Mouse (Mus musculus): ENCODE results near the gene Chchd6.
A peak's percentile ranks its signal among the peaks of the same experiment; 100 is the strongest.

Chchd6 gene

GRCm38 (mm10) chr6:89359192-89359591 lies 236.3 kb downstream of the Chchd6 start:
- no peak for DNase-seq (ENCODE audit: low spot score)

GRCm38 (mm10) chr6:89355661-89356060 lies 239.8 kb downstream of the Chchd6 start:
- no peak for DNase-seq (ENCODE audit: low spot score)

DNA sequence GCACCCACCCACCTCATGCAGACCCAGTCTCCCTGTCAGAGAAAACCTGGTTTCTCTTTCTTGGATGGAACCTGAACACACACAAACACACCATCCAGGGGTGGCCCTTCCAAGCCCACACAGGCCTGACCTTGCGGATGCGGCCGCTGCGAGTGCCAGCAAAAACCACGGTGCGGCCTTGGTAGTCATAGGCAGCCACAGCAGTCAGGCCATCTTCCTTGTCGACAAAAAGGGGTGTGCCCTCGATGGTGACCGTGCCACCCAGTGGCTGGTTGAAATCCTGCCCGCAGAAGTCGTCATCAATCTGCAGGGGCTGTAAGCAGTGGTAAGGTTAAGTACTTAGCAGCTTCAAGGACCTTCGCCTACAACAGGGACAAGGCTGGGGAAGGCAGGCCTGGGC lies 240.7 kb downstream of the Chchd6 start:
- no peak for DNase-seq (ENCODE audit: low spot score)

GRCm38 (mm10) chr6:89354076-89354475 lies 241.4 kb downstream of the Chchd6 start:
- DNase-seq (ENCODE audit: low spot score): no peak

DNA sequence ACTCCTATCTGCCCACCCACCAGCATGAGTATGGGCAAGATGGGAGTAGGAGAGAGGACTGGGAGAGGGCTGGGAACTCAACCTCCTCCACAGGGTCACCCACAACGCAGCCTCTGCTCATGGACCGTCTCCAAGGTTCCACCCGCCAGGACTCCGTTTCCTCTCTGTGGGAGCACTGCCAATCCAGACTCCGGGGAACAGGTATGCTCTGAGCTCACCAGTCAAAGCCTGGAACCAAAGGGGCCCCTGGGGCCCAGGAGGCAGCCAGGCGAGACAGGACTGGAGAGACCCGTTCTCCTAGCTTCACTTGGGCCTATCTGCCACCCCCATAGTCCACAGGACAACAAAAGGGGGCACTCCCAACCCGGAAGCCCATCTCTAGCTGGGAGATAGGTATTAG lies 242.4 kb downstream of the Chchd6 start:
- peak; percentile 59 for DNase-seq (ENCODE audit: low spot score)

DNA sequence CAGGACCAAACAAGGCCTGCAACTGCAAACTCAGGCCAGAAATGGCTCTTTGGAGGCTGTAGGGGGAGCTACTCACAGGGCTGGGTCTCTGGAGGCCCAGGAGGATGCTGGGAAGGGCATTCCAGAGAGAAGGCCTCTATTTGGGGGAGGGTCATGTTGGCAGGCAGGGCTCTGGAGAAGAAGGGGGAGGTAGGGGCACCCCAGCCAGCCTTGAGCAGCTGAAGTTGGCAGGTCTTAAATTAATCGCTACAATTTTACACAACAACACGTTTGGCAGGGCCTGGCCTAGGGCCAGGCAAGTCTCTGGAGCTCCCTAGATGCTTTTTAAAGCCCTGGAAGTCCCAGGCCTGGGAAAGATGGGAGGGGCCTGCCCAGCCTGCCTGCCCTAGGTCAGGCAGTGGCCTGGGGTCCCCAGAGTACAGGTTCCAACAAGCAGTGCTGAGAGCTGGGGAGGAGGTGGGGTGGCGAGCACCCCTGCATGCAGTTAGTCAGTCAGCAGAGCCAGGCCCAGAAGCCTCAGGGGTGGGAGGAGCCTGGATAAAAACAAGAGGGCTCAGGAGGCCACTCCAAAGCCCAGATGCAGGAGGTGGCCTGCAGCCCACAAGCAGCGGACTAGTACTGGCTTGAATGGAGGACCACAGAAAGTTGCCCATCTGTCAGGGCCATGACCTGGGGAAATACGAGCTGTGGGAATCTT lies 243.9 kb downstream of the Chchd6 start:
- peak; percentile 45 for DNase-seq (ENCODE audit: low spot score)

GRCm38 (mm10) chr6:89350520-89350919 lies 244.9 kb downstream of the Chchd6 start:
- no peak for DNase-seq (ENCODE audit: low spot score)

GRCm38 (mm10) chr6:89350037-89350515 lies 245.4 kb downstream of the Chchd6 start:
- no peak for DNase-seq (ENCODE audit: low spot score)

- no peak for DNase-seq (ENCODE audit: low spot score)
Observed at GRCm38 (mm10) chr6:89348363-89348762, 247.1 kb downstream of the Chchd6 start.

- DNase-seq (ENCODE audit: low spot score): no peak
Observed at GRCm38 (mm10) chr6:89347792-89348191, 247.7 kb downstream of the Chchd6 start.

- no peak for DNase-seq (ENCODE audit: low spot score)
Observed at GRCm38 (mm10) chr6:89345855-89346254, 249.6 kb downstream of the Chchd6 start.

- DNase-seq (ENCODE audit: low spot score): peak; percentile 37
Observed at GRCm38 (mm10) chr6:89345486-89345785, 250.0 kb downstream of the Chchd6 start.

DNA sequence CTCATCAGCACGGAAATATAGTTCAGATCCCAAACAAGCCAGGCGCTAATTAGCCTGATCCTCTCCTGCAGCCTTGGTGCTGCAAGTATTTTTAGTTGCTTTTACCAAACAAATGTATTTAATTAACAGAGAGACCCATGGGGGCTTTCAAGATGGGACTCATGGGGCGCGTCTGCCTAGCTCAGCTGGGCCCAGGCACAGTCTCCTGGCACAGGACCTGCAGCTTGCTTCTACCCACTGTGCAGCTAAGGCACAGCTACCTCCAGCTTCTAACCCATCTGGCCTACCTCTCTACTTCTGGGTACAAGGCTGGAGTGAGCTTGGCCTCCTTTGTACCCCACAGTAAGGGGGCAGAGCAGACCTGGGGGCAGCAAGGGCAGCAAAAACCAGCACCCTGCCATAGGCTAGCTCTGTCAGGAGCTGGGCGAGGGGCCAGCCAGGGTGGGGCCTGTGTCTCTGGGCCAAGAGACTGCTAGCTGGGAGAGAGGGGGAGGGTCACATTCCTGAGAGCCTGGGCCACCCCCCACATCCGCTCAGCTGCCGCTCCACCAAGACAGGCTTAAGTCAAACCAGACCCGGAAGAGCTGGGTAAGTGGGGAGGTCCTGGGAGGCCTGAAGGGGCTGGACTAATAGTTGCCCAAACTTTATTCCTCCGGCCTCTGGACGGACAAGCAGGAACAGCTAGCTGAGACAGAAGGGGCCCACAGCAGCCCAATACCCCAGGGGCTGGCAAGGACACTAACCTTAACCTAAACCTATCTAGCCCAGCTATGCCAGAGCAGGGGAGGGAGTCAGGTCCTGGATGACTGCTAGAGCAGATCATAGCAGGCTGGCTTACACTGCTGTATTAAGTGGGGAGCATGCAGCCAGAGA lies 250.6 kb downstream of the Chchd6 start:
- peak; percentile 85 for DNase-seq (ENCODE audit: low spot score)

DNA sequence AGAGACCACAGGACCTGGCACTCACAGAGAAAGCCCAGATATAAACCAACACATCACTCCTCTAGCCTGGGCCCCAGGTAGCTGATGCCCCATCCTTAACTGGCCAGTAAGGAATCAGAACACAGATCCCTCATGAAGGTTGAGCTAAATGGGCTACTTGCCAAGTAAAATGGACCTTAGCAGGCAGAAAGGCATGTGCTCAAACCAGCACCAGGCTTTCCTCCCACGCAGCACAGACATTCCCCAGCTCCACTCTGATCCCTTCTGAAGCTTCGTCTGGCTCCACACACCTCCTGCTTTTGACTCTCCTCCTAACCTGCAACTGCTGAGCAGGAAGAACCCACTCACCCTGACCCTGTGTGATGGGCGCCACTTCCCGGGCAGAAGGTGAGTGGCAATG lies 253.5 kb downstream of the Chchd6 start:
- no peak for DNase-seq (ENCODE audit: low spot score)

GRCm38 (mm10) chr6:89339447-89339846 lies 256.0 kb downstream of the Chchd6 start:
- peak; percentile 36 for DNase-seq (ENCODE audit: low spot score)

- DNase-seq (ENCODE audit: low spot score): no peak
Observed at GRCm38 (mm10) chr6:89338733-89339132, 256.7 kb downstream of the Chchd6 start.

- no peak for DNase-seq (ENCODE audit: low spot score)
Observed at GRCm38 (mm10) chr6:89337574-89337973, 257.9 kb downstream of the Chchd6 start.

DNA sequence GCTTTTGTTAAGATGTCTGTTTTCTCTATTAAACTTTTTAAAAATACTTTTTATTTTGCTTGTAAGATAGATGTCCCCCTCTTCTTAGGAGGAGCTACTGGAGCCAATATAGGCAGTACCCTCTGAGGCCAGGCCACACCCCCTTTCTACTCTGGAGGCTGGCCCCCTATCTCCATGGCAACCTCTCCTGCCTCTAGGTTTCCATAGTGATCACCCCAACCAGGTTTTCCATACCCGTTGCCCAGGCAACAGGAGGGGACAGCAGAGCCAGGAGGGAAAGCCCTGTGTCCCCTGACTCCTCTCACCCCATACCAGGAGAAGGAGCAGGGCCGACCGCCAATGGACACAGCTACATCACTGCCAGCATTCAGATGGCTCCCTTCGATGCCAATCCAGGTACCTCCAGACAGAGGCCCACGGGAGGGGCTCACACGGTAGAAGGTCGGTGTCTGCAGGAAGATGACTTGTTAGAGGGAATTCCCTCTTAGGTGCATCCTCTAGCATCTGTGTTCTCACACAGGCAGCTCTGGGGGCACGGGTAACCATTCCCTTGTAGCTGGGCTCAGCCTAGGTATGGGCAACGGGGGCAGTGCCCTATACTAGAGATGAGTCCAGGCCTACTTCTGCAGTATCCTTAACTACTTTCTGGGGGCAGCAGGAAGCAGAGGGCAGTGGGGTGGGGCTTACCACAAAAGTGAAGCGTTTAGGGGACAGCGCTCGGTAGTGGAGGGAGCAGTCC lies 261.3 kb downstream of the Chchd6 start:
- no peak for DNase-seq (ENCODE audit: low spot score)

Measured in urinary bladder, postnatal 14 days (tissue).